Mouse (Mus musculus) adipocyte (in vitro differentiated cells): ENCODE data around the gene Clybl.

Experiments used
- DNase-seq: peaks from one replicate; pipeline ENCODE4 v3.0.0-alpha.2; 2016; ENCODE audit warnings: low spot score

The Clybl gene

GRCm38 (mm10) chr14:122387781-122388180, 206.3 kb downstream of the Clybl start:
- no peak for DNase-seq

- DNase-seq: no peak
Measured at GRCm38 (mm10) chr14:122388431-122389031, 207.0 kb downstream of the Clybl start.

GRCm38 (mm10) chr14:122389684-122390370, 208.3 kb downstream of the Clybl start:
- DNase-seq: no peak

GRCm38 (mm10) chr14:122390935-122391334, 209.4 kb downstream of the Clybl start:
- no peak for DNase-seq

- no peak for DNase-seq
Measured at GRCm38 (mm10) chr14:122393119-122393518, 211.6 kb downstream of the Clybl start.

GRCm38 (mm10) chr14:122398676-122399075, 217.2 kb downstream of the Clybl start:
- no peak for DNase-seq

GRCm38 (mm10) chr14:122399906-122400305, 218.4 kb downstream of the Clybl start:
- DNase-seq: no peak

GRCm38 (mm10) chr14:122401886-122402285, 220.4 kb downstream of the Clybl start:
- no peak for DNase-seq

- DNase-seq: no peak
Measured at GRCm38 (mm10) chr14:122402716-122403258, 221.3 kb downstream of the Clybl start.

- DNase-seq: no peak
Measured at GRCm38 (mm10) chr14:122403422-122403940, 222.0 kb downstream of the Clybl start.

- DNase-seq: no peak
Measured at GRCm38 (mm10) chr14:122404596-122405154, 223.2 kb downstream of the Clybl start.

- DNase-seq: no peak
Measured at GRCm38 (mm10) chr14:122405236-122405635, 223.7 kb downstream of the Clybl start.

GRCm38 (mm10) chr14:122405897-122406540, 224.5 kb downstream of the Clybl start:
- DNase-seq: no peak

GRCm38 (mm10) chr14:122406541-122407219, 225.2 kb downstream of the Clybl start:
- DNase-seq: no peak

- no peak for DNase-seq
Measured at GRCm38 (mm10) chr14:122412841-122413541, 231.5 kb downstream of the Clybl start.

- DNase-seq: no peak
Measured at GRCm38 (mm10) chr14:122413542-122413928, 232.0 kb downstream of the Clybl start.

GRCm38 (mm10) chr14:122414786-122415185, 233.3 kb downstream of the Clybl start:
- DNase-seq: no peak

GRCm38 (mm10) chr14:122416166-122416771, 234.8 kb downstream of the Clybl start:
- DNase-seq: no peak

GRCm38 (mm10) chr14:122424441-122424840, 242.9 kb downstream of the Clybl start:
- no peak for DNase-seq

- no peak for DNase-seq
Measured at GRCm38 (mm10) chr14:122426529-122427203, 245.2 kb downstream of the Clybl start.
